Mouse (Mus musculus): ENCODE measurements around the gene Gjc1.

The Gjc1 gene

GRCm38 (mm10) chr11:102771916-102772714 lies 47.4 kb downstream of the Gjc1 start:
- no peak for DNase-seq (ENCODE audit: extremely low spot score)

DNA sequence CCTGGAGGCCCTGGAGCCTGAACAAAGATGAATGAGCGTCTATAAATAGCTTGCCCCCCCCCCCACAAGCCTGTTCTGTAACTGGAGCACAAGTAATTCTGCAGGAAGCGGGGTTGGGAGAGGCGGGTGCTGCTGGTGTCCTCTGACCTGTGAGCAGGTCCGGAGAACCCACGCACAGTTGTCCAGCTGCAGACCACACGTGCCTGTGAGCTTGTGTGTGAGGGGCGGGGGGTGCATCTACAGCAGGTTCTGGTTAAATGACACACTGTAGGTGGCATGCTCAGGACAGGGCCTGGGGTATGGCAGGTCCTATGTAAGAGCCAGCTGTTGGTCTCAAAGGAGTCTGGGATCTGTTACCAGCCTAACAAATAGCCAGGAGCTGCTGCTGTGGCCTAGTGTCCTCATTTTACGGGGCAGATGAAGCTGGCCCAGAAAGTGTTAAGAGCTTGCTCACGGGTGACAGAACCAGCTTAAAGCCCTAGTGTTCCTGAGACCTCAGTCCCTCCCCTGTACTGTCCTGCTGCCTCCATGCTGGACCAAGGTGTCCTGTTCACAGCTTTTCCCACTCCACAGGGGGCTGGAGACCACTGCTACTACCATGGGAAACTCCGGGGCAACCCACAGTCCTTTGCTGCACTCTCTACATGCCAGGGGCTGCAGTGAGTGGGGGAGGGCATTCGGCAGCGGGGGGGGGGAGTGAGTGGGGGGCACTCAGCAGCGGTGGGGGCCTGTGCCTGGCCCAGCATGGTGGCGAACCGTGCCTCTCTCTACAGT lies 48.7 kb downstream of the Gjc1 start:
- no peak for DNase-seq (ENCODE audit: extremely low spot score)

DNA sequence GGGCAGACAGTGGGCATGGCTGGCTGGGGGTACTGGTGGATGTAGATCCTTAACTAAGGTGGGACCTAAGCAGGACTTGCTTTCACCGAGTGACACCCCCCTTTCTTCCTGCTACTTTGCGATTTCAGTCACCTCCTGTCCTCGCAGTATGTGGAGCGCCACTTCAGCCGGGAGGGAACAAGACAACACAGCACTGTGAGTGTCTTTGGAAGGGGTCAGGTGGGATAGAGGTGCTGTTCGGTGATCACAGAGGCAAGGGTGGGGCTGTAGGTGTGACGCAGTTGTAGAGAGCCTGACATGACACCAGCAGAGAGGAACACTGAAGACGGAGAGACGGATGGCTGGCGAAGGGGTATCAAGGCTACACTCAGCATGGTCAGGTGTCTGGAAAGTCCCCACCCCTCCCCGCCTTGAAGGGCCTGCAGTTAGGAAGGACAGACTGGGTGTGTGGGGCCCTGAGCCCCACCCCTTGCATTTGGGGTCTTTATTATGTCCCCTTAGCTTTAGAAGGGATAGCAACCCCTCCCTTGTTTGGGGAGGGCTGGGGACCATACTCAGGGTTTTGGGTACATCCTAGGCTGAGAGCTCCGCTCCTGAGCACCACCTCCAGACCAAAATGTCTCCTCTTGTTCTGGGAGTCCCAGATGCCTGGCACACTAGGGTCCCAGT lies 49.4 kb downstream of the Gjc1 start:
- no peak for DNase-seq (ENCODE audit: extremely low spot score)

DNA sequence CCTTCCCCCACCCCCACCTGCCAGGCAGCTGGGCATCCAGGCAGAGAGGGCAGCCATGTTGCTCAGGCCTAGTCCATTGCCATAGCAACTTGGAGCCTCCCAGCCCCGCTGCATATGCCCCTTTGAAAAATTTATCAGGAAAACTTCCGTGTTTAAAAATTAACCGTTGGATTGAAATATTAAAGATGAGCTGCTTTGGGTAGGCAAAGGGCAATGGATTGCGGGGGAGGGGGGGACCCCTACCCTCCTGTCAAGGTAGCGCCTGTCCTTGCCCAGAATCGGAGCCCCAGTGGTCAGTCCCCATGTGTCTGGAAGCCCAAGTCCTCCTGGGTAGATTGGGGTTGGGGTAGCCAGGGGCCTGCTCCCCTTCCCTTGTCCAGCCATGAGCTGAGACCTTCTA lies 50.4 kb downstream of the Gjc1 start:
- no peak for DNase-seq (ENCODE audit: extremely low spot score)

- no peak for DNase-seq (ENCODE audit: extremely low spot score)
Measured at GRCm38 (mm10) chr11:102767055-102767670, 52.3 kb downstream of the Gjc1 start.

- DNase-seq (ENCODE audit: extremely low spot score): no peak
Measured at GRCm38 (mm10) chr11:102765416-102765815, 54.1 kb downstream of the Gjc1 start.

DNA sequence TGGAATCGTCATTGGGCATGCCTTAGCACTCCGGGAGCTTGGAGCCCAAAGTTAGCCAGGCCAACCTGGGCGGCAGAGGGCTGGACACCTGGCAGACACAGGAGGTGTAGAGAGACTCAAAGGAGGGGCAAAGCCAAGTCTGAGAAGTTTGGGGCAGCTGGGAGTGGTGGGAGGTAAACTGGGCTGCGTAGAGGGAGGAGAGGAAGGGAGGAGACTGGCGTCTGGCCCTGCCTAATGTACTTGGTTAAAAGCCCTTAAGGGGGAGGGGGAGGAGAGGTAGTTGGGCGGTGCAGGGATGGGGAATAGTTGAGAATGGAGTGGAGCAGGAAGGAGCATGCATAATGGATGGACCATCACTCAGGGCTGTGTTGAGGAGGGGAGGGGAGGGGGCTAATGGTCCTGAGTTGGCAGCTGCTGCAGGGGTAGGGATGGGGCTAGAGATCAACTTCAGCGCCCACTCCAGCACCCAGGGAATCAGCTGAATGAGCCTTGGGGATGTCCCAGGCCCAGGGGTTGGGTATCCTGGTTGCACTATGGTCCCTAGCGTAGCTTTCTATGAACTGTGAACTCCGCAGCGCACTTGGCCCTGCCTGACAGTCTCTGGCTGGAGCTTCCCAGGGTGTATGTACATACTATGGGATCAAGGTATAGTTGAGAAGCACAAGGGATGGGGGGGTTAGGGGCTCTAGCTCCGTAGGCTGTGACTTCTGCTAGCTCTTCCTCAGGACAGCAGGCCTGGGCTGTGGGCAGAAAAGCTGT lies 56.3 kb downstream of the Gjc1 start:
- no peak for DNase-seq (ENCODE audit: extremely low spot score)

GRCm38 (mm10) chr11:102762248-102762647 lies 57.3 kb downstream of the Gjc1 start:
- DNase-seq (ENCODE audit: extremely low spot score): no peak

DNA sequence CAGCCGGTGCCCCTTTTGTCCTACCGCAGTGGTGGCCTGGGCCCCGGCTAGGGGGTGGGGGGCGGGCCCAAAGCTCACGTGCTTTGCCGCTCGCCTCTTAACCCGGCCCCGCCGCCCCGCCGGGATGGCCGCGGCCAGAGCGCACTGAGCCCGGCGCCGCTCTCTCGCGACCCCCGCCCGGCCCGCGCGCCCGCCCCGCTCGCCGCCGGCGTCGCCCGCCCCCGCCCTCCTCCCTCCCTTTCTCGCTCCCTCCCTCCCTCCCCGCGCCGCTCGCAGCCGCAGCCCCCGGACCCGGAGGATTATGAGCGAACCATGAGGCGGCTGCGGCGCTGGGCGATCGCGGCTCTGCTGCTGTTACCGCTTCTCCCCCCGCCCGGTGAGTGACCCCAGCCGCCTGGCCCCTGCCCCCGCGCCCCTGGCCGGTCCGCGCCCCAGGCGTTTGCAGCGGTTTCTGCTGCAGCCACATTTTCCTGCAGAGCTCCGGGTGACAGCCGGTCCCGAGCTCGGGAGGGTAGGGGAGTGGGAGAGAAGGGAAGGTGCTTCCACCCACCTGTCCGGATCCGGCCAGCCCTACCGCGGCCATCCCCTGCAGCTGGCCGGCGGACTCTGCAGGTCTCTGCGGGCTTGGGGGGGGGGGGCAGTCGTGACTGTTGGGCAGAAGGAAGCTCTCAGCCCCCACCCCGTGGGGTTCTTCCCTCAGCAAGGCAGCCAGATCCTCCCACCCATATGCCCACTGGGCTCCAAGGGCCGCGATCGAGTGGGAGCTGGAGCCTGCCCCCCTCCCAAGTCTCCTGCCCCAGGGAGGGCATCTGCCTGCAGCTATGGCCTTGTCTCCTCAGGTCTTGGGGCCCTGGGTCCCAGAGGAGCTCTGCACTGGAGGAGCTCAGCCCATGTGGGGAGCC lies 57.9 kb downstream of the Gjc1 start, which contains the start of gene Adam11:
TSS of gene Adam11 (plus strand) at position 131 of the 902 bp plus-strand sequence.
- DNase-seq (ENCODE audit: extremely low spot score): no peak

DNA sequence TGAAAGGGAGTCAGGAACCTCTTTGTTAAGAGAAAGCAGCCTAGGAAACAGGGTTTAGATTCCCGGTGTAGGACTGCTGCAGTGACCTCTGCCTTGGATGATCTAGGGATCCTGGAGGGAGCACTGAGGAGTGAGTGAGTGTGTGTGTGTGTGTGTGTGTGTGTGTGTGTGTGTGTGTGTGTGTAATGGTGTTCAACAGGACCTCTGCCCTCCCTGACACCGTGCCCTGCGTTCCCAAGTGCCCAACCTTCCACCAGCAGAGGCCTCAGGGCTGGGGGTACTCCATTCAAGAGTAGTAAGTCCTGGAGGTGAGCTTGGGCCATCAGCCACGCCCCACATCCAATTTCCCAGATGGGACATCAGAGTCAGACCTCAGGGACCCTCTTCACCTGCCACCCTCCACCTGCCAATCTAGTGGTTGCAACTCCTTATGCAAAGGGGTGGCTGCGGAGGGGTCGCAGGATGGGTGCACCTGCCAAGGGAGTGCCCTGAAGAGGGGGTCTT lies 58.6 kb downstream of the Gjc1 start:
- no peak for DNase-seq (ENCODE audit: extremely low spot score)

- DNase-seq (ENCODE audit: extremely low spot score): no peak
Measured at GRCm38 (mm10) chr11:102758977-102759376, 60.5 kb downstream of the Gjc1 start.

- DNase-seq (ENCODE audit: extremely low spot score): no peak
Measured at GRCm38 (mm10) chr11:102755391-102755790, 64.1 kb downstream of the Gjc1 start.

DNA sequence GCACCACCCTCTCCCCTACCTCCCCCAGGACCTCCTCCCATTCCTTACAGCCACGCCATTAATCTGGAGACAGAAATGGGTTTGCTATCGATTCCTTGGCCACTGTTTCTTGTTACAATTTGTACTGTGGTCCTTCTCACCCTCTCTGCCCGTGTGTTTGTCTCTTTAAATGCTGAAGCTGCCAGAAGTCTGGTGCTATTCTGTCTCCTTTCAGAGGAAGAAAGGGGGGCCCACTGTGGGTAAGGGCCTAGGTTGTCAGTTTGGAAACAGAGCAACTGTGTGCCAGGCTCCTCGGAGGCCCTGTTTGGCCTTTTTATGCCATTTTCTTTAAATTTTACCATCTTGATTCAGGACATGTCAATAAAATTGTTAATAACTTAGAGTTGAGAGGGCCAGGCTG lies 65.1 kb downstream of the Gjc1 start:
- DNase-seq (ENCODE audit: extremely low spot score): no peak

DNA sequence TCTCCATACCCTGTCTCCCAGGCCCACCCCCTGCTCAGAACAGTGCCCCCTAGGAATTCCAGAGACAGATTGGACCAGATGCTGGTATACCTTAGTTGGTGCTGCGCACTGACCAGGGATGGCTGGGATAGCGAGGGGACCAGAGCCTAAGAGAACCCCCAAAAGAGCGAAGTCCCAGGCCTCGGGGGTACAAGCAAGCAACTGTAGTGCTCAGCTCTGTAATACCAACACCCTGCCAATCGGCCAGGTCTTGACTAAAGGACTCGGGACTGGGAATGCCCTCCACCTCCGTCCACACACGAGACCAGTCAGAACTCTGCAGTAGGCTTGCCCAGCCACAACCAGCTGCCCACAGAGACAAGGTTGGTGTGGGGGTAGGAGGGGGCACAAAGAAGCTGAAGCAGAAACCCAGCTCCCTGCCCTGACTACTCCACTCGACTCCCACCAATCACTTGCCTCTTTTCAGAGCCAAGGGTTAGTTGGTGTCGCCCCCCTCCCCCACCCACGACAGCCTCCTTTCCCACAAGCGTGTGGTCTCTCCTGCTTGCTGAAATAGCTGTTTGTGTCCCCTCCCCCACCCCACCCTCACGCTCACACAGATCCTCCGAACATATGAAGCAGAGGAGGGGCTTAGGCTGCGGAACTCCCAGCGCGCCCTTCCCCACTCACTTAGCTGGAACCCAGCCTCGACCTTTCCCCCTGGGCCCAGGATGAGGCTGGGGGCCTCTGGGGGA lies 65.7 kb downstream of the Gjc1 start:
- DNase-seq (ENCODE audit: extremely low spot score): no peak

- no peak for DNase-seq (ENCODE audit: extremely low spot score)
Measured at GRCm38 (mm10) chr11:102752896-102753590, 66.5 kb downstream of the Gjc1 start.

- DNase-seq (ENCODE audit: extremely low spot score): no peak
Measured at GRCm38 (mm10) chr11:102749712-102750111, 69.8 kb downstream of the Gjc1 start.
